Mouse (Mus musculus) lung, embryonic 16.5 days (tissue): ENCODE measurements around the gene Cdkal1. TPM values are rescaled to one million over a fixed set of nuclear protein-coding genes. Genes with fewer than 3 reads are reported as not detected.
A peak's percentile ranks its signal among the peaks of the same experiment; 100 is the strongest.

ENCODE experiments used
- ATAC-seq: fragments of 200-750 bp; cut with Nextera tagmentation; 2 replicates; pipeline ENCODE4 v1.8.0; 2017; ENCODE audit warnings: low read depth, mild to moderate bottlenecking, moderate library complexity
- H3K27ac ChIP-seq: fragments of 300-500 bp; sonication (generic); 2 replicates; pipeline ENCODE4 v1.5.1; 2014; ENCODE audit warnings: mild to moderate bottlenecking, control low read depth, low read length
- H3K27me3 ChIP-seq: fragments of 300-500 bp; sonication (generic); 2 replicates; pipeline ENCODE4 v1.6.1; 2014; ENCODE audit warnings: low read depth, low read length, mixed read lengths; ENCODE audit not compliant: control insufficient read depth, insufficient read depth
- H3K36me3 ChIP-seq: fragments of 300-500 bp; sonication (generic); 2 replicates; pipeline ENCODE4 v1.6.1; 2014; ENCODE audit warnings: low read length; ENCODE audit not compliant: control insufficient read depth, insufficient read depth
- H3K4me1 ChIP-seq: fragments of 300-500 bp; sonication (generic); replicated peaks from 2 replicates; pipeline ENCODE4 v1.6.1; 2014; ENCODE audit warnings: low read length, mixed read lengths; ENCODE audit not compliant: control insufficient read depth, insufficient read depth
- H3K4me2 ChIP-seq: fragments of 300-500 bp; sonication (generic); 2 replicates; pipeline ENCODE4 v1.6.1; 2014; ENCODE audit warnings: low read depth, low read length, control low read depth
- H3K4me3 ChIP-seq: fragments of 300-500 bp; sonication (generic); 2 replicates; pipeline ENCODE4 v1.5.1; 2014; ENCODE audit warnings: mild to moderate bottlenecking, low read length, control low read depth
- H3K9ac ChIP-seq: fragments of 300-500 bp; sonication (generic); 2 replicates; pipeline ENCODE4 v1.6.1; 2014; ENCODE audit warnings: low read length, control low read depth
- H3K9me3 ChIP-seq: fragments of 300-500 bp; sonication (generic); 2 replicates; pipeline ENCODE4 v1.6.1; 2016; ENCODE audit warnings: low read length; ENCODE audit not compliant: control insufficient read depth
- WGBS: fragments of 180-500 bp; shearing (Covaris S2); extraction: QIAGEN DNeasy Blood & Tissue Kit; methylation state at CpG from one replicate; pipeline ENCODE4 v1.1.7; 2014; 5-methylcytosine and 5-hydroxymethylcytosine counted together
- polyA plus RNA-seq: library from polyadenylated mRNA; unstranded; fragments of >200 nt; fragmentation: Nextera tagmentation; extraction: Ambion mirVana; gene quantifications from 2 replicates; pipeline ENCODE4 v1.2.1, GENCODE M21; 2015

The Cdkal1 gene
- polyA plus RNA-seq, 1 experiment from 2014 or later, result 32.1 TPM

DNA sequence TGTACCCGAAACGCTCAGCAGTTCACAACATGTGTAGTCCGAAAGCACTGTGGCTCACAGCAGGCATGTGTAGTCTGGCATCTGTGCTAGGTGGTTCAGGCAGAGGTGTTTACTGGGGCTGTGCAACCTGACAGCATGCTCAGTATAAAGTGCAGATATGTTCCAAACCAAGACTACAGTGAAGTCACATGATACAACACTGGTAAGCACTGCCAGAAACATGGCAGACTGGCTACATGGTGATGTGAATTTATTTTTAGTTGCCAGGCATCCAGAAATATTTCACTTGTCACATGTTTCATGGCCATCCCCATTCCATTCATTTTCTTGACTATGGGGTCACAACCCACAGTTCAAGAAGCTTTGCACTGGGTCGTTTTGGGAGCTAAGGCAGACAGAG, 138.9 kb downstream of the Cdkal1 start:
- Histone ChIP-seq H3K4me2 (no peak overlapping the region), H3K9me3 (no peaks in the 10 kb centered on the region), H3K27ac (no peak overlapping the region), H3K27me3 (no peaks in the 10 kb centered on the region), H3K9ac (no peak overlapping the region), H3K4me1 (0 out of 2 replicates have a peak, but pooled peaks cover 2% of the 10 kb centered on the region), H3K36me3 (no peaks in the 10 kb centered on the region), H3K4me3 (no peak overlapping the region)
- 77% methylated on average over 4 of the region's 4 CpGs for WGBS
- no peak for ATAC-seq

DNA sequence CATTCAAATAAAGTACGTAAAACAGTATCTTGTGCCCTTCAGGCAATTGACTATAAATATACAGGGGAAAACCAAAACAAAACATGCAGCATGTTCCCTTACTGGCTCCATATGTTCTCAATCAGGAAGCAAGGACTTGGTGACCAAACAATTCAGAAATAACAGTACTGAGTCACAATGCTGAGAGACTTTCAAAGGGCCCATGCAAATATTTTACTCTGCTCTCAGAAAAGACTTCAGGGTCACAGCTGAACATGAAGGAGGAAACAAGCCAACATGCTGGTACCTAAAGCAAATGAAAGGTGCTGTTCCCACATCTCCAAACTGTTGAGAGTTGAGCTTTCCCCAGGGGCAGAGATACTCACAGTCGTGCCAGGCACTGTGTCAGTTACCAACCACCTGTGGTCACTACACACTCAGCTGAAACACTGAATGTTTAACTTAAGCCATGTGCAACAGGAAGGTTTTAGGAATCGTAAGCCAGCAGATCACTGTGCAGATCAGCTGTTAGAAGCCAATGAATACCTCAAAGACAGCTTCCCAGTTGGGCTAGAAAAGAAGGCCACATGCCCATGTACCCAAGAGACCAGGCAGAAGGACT, 140.1 kb downstream of the Cdkal1 start:
- Histone ChIP-seq H3K4me3 (no peak overlapping the region), H3K4me2 (no peak overlapping the region), H3K36me3 (no peaks in the 10 kb centered on the region), H3K27me3 (no peaks in the 10 kb centered on the region), H3K4me1 (0 out of 2 replicates have a peak, but pooled peaks cover 2% of the 10 kb centered on the region), H3K27ac (no peak overlapping the region; the same call in 1 of the 2 replicates), H3K9me3 (no peaks in the 10 kb centered on the region), H3K9ac (no peak overlapping the region)
- peak; percentile 36; the same call in 1 of the 2 replicates for ATAC-seq
- 32% methylated on average over 3 of the region's 3 CpGs for WGBS

DNA sequence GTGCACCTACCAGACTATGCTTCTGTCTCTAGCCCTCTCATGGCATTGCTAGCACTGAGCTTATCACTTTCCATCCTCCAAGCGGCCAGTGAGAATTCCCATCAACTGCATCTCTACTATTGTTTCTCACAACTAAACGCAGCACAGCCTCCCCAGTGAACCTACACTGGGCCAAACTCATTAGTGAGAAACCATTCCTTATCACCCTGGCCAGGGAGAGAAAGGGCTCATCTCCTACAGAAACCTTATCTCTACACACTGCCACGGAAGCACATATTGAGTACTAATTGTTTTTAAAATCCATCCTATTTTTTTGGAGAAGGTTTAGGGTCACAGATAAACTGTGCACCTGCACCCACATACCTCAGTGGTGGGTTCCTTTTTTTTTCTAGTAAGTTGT, 147.9 kb downstream of the Cdkal1 start:
- Histone ChIP-seq H3K27me3 (no peaks in the 10 kb centered on the region), H3K27ac (no peak overlapping the region), H3K9ac (no peak overlapping the region), H3K4me2 (no peak overlapping the region), H3K4me1 (no peaks in the 10 kb centered on the region), H3K9me3 (no peaks in the 10 kb centered on the region), H3K4me3 (no peak overlapping the region), H3K36me3 (no peaks in the 10 kb centered on the region)
- no peak for ATAC-seq
- 65% methylated on average over 3 of the region's 3 CpGs for WGBS

DNA sequence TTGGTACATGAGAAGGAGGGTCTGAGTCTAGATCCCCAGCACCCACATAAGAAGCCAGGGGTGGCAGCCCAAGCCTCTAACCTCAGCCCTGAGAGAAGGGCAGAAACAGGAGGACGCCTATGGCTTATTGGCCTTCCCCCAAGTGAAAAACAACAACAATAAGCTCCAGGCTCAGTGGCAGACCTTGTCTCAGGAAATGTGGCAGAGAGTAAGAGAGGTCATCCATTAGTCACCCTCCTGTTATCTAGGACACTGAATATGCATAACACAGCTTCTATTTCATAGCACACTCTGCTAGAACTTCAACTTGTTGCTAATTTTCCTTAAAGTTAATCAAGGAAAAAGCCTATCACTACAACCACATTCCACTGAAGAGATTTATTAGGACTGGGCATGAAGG, 154.1 kb downstream of the Cdkal1 start:
- Histone ChIP-seq H3K9me3 (no peaks in the 10 kb centered on the region), H3K27ac (no peak overlapping the region), H3K4me2 (no peak overlapping the region), H3K4me1 (peaks cover 8% of the 10 kb centered on the region), H3K27me3 (no peaks in the 10 kb centered on the region), H3K36me3 (no peaks in the 10 kb centered on the region), H3K4me3 (no peak overlapping the region), H3K9ac (no peak overlapping the region)
- WGBS, result 62% methylated on average over 1 of the region's 1 CpGs
- no peak for ATAC-seq

DNA sequence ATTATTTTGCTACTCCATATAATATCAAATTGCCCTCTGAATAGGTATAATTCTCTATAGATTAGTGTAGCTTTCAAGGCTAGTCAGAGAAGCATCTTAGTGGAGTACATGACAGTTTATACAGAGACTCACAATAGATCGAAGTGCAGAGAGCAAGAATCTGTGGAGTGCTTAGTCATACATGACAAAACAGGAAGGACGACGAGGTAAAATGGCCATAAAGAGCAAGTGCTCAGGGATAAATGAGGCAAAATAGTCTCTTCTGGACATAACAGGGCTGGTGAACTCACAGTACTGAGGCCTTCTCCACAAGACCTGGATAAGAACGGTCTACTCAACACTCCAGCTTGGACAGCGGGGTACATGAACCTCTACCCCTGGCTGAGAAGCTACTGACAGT, 155.6 kb downstream of the Cdkal1 start:
- Histone ChIP-seq H3K9me3 (no peaks in the 10 kb centered on the region), H3K36me3 (no peaks in the 10 kb centered on the region), H3K27me3 (no peaks in the 10 kb centered on the region), H3K9ac (no peak overlapping the region), H3K4me1 (peaks cover 8% of the 10 kb centered on the region), H3K4me3 (no peak overlapping the region), H3K27ac (no peak overlapping the region), H3K4me2 (no peak overlapping the region)
- 93% methylated on average over 5 of the region's 5 CpGs for WGBS
- ATAC-seq, result no peak

DNA sequence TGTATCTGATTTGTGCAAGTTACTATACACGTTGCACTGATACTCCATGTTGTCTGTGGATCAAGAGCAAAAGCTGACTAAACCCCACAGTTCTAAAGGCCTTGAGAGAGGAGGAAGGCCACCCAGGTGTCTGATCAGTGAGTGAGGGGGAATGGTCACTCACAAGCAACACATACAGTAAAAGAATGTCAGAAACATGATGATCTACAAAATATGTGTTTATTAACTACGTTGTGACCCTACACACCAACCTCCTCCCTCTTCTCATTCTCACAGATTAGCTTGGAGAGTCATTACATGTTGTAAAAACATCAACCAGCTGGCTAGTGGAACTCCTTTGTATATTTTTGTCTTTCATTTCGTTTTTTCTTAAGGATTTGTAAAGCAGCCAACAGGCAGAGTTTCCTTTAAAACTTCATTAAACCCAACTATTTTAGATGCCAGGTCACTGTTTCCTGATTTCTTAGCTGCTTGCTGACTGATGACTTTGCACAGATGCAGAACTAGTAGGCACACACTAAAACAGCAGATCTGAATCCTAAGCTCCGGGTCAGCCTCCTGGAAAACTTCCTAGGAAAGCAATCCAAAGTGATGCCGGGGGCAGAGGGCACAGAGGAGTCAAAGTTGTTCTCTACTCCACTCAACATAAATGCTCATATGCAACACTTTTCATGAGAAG, 157.0 kb downstream of the Cdkal1 start:
- Histone ChIP-seq H3K9me3 (no peaks in the 10 kb centered on the region), H3K9ac (no peak overlapping the region), H3K4me1 (peaks cover 8% of the 10 kb centered on the region), H3K36me3 (no peaks in the 10 kb centered on the region), H3K27ac (peak overlapping the region; percentile 73), H3K4me2 (no peak overlapping the region), H3K27me3 (no peaks in the 10 kb centered on the region), H3K4me3 (no peak overlapping the region)
- 38% methylated on average over 5 of the region's 5 CpGs for WGBS
- ATAC-seq, result peak; percentile 87

DNA sequence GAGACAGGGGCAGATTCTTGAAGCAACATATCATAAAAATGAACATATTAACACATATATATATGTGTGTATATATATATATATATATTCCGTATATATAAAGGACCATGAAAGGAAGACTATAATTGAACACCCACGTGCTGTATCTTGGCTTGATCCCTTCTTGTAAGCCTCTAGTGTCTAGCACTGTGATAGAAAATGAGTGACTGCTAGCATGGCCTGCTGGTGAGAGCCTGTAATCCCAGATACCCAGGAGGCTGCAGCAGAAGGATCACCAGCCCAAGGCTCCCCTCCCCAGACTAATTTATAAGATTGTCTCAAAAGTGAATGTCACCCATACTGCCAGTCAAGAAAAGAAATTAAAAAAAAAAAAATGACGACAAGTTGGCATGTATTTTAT, 158.2 kb downstream of the Cdkal1 start:
- peaks cover 8% of the 10 kb centered on the region for H3K4me1 ChIP-seq
- no peak overlapping the region for H3K4me3 ChIP-seq
- no peak overlapping the region for H3K9ac ChIP-seq
- H3K27ac ChIP-seq, result no peak overlapping the region
- no peak overlapping the region for H3K4me2 ChIP-seq
- no peaks in the 10 kb centered on the region for H3K27me3 ChIP-seq
- H3K36me3 ChIP-seq, result no peaks in the 10 kb centered on the region
- no peak for ATAC-seq
- no peaks in the 10 kb centered on the region for H3K9me3 ChIP-seq
- 64% methylated on average over 3 of the region's 3 CpGs for WGBS

DNA sequence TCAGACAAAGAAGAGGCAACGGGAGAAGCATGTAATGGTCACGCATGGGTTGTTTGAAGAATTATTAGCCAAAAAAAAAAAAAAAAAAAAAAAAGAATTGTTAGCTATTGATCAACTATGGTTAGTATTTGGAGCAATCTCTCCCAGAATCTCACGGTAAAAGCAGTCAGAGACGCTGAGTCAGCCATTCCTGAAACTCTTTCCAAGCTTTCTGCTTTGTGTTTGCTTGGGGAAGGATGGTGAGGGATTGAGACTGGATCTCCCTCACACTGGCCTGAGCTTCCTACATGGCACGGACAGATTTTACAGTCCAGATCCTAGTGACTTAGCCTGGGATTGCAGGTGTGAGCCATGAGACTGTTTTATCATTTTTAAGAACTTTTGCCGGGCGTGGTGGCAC, 164.7 kb downstream of the Cdkal1 start:
- no peak overlapping the region for H3K9ac ChIP-seq
- no peak overlapping the region for H3K4me3 ChIP-seq
- H3K4me1 ChIP-seq, result no peaks in the 10 kb centered on the region
- no peak overlapping the region for H3K27ac ChIP-seq
- no peak overlapping the region for H3K4me2 ChIP-seq
- WGBS, result 89% methylated on average over 7 of the region's 7 CpGs
- no peaks in the 10 kb centered on the region for H3K9me3 ChIP-seq
- no peak for ATAC-seq
- no peaks in the 10 kb centered on the region for H3K27me3 ChIP-seq
- H3K36me3 ChIP-seq, result no peaks in the 10 kb centered on the region

DNA sequence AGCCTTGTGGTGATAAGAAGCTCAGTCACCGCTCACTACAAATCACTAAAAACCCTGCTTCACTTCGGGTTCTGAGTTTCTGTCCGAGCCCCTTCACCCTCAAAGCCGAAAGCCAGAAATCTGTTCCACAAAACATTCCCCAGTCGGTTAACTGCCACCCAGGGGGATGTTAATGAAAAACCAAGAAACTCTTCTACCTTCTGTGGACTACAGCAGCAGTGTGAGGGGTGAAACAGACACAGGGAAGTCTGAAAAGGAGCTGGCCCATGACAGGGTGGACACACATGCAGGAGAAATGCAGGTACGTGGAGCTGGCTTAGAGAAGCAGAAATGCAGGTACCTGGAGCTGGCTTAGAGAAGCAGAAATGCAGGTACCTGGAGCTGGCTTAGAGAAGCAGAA, 166.6 kb downstream of the Cdkal1 start:
- no peaks in the 10 kb centered on the region for H3K4me1 ChIP-seq

More for the DNA sequence above, 166.6 kb downstream of the Cdkal1 start:
- Histone ChIP-seq H3K36me3 (no peaks in the 10 kb centered on the region), H3K27ac (no peak overlapping the region), H3K4me2 (no peak overlapping the region), H3K27me3 (no peaks in the 10 kb centered on the region), H3K4me3 (no peak overlapping the region), H3K9me3 (no peaks in the 10 kb centered on the region), H3K9ac (no peak overlapping the region)
- no peak for ATAC-seq
- WGBS, result 66% methylated on average over 6 of the region's 6 CpGs
